In genomic region chr12:5374196-5374683, GRCm38 (mm10) we compare ENCODE assay signal across 8 mouse cellular contexts. TPM values are rescaled to one million over a fixed set of nuclear protein-coding genes. Genes with fewer than 3 reads are reported as not detected.
DNase-seq lines count a peak whose midpoint lies in the region; ATAC-seq lines count a peak whose summit lies in the region.

No protein-coding gene starts in this region.

- H3K9me3 ChIP-seq in kidney, embryonic 16.5 days (ENCODE audit: low read length) = no peaks in the 10 kb centered on the region
- no peaks in the 10 kb centered on the region for H3K9me3 ChIP-seq in forebrain, embryonic 11.5 days (ENCODE audit: control insufficient read depth, low read length)
- no peaks in the 10 kb centered on the region for H3K9me3 ChIP-seq in hindbrain, embryonic 16.5 days (ENCODE audit: control insufficient read depth, low read length)
- no peaks in the 10 kb centered on the region for H3K9me3 ChIP-seq in stomach, embryonic 16.5 days (replicated peaks; ENCODE audit: control insufficient read depth, low read length)

- peaks cover 25% of the 10 kb centered on the region for H3K27me3 ChIP-seq in kidney, embryonic 16.5 days (ENCODE audit: insufficient read depth, low read length)
- peaks cover 10% of the 10 kb centered on the region for H3K27me3 ChIP-seq in forebrain, embryonic 11.5 days (ENCODE audit: control insufficient read depth, insufficient read depth, low read length)
- no peaks in the 10 kb centered on the region for H3K27me3 ChIP-seq in hindbrain, embryonic 16.5 days (replicated peaks; ENCODE audit: control insufficient read depth, insufficient read depth, low read length)
- peaks cover 9% of the 10 kb centered on the region; the same call in 1 of the 2 replicates for H3K27me3 ChIP-seq in stomach, embryonic 16.5 days (ENCODE audit: control insufficient read depth, insufficient read depth, low read length)

- WGBS in kidney, embryonic 16.5 days = under 1% methylated on average over 31 of the region's 31 CpGs
- WGBS in forebrain, embryonic 11.5 days = under 1% methylated on average over 31 of the region's 31 CpGs
- WGBS in hindbrain, embryonic 16.5 days = under 1% methylated on average over 31 of the region's 31 CpGs
- 1% methylated on average over 31 of the region's 31 CpGs for WGBS in stomach, embryonic 16.5 days

- peak overlapping the region; percentile 67 for H3K9ac ChIP-seq in kidney, embryonic 16.5 days (replicated peaks; ENCODE audit: low read length)
- peak overlapping the region; percentile 76 for H3K9ac ChIP-seq in forebrain, embryonic 11.5 days (ENCODE audit: low read length)
- peak overlapping the region; percentile 93 for H3K9ac ChIP-seq in hindbrain, embryonic 16.5 days (ENCODE audit: low read depth, low read length)
- H3K9ac ChIP-seq in stomach, embryonic 16.5 days (ENCODE audit: low read length) = peak overlapping the region; percentile 86

- H3K4me1 ChIP-seq in kidney, embryonic 16.5 days (ENCODE audit: insufficient read depth, low read length) = peaks cover 21% of the 10 kb centered on the region
- no peaks in the 10 kb centered on the region; the same call in 1 of the 2 replicates for H3K4me1 ChIP-seq in forebrain, embryonic 11.5 days (replicated peaks; ENCODE audit: control insufficient read depth, insufficient read depth, low read length)
- peaks cover 6% of the 10 kb centered on the region for H3K4me1 ChIP-seq in hindbrain, embryonic 16.5 days (ENCODE audit: control insufficient read depth, insufficient read depth, low read depth, low read length)
- peaks cover 7% of the 10 kb centered on the region for H3K4me1 ChIP-seq in stomach, embryonic 16.5 days (ENCODE audit: control insufficient read depth, insufficient read depth, low read length)

- H3K27ac ChIP-seq in kidney, embryonic 16.5 days (ENCODE audit: low read length) = no peak overlapping the region
- no peak overlapping the region for H3K27ac ChIP-seq in forebrain, embryonic 11.5 days (ENCODE audit: low read depth, low read length)
- peak overlapping the region; percentile 95 for H3K27ac ChIP-seq in hindbrain, embryonic 16.5 days (ENCODE audit: low read depth, low read length)
- peak overlapping the region; percentile 79; the same call in 1 of the 2 replicates for H3K27ac ChIP-seq in stomach, embryonic 16.5 days (ENCODE audit: low read length)

- peak; percentile 36; the same call in 1 of the 2 replicates for ATAC-seq in kidney, embryonic 16.5 days (ENCODE audit: low FRiP score, low TSS enrichment)
- ATAC-seq in forebrain, embryonic 11.5 days (replicated peaks; ENCODE audit: low FRiP score) = peak; percentile 19
- no peak for ATAC-seq in hindbrain, embryonic 16.5 days
- ATAC-seq in stomach, embryonic 16.5 days (ENCODE audit: insufficient read depth, low FRiP score) = no peak
- no peak for ATAC-seq in monocyte, adult 5-6 weeks (replicated peaks; ENCODE audit: insufficient number of reproducible peaks, low FRiP score, low TSS enrichment, poor library complexity, severe bottlenecking)

- H3K4me2 ChIP-seq in kidney, embryonic 16.5 days (replicated peaks; ENCODE audit: low read depth, low read length) = peak overlapping the region; percentile 99
- H3K4me2 ChIP-seq in forebrain, embryonic 11.5 days (ENCODE audit: low read depth, low read length, severe bottlenecking) = peak overlapping the region; percentile 98
- H3K4me2 ChIP-seq in hindbrain, embryonic 16.5 days (ENCODE audit: low read length) = peak overlapping the region; percentile 82
- peak overlapping the region; percentile 96 for H3K4me2 ChIP-seq in stomach, embryonic 16.5 days (ENCODE audit: low read depth, low read length)

- peak overlapping the region; percentile 75 for H3K4me3 ChIP-seq in kidney, embryonic 16.5 days (ENCODE audit: low read length)
- peak overlapping the region; percentile 68 for H3K4me3 ChIP-seq in forebrain, embryonic 11.5 days (ENCODE audit: low read depth, low read length)
- H3K4me3 ChIP-seq in hindbrain, embryonic 16.5 days (ENCODE audit: low read length) = peak overlapping the region; percentile 98
- peak overlapping the region; percentile 86 for H3K4me3 ChIP-seq in stomach, embryonic 16.5 days (replicated peaks; ENCODE audit: low read length)

- DNase-seq in kidney, adult 18-20 months = no peak
- DNase-seq in adrenal gland, postnatal 14 days = peak; percentile 37
- peak; percentile 67 for DNase-seq in forebrain, embryonic 11.5 days (ENCODE audit: low spot score)
- peak; percentile 9 for DNase-seq in lung, postnatal 10 days

- no peaks in the 10 kb centered on the region for H3K36me3 ChIP-seq in kidney, embryonic 16.5 days (ENCODE audit: insufficient read depth, low read length)
- no peaks in the 10 kb centered on the region for H3K36me3 ChIP-seq in forebrain, embryonic 11.5 days (ENCODE audit: control insufficient read depth, insufficient read depth, low read length)
- no peaks in the 10 kb centered on the region for H3K36me3 ChIP-seq in hindbrain, embryonic 16.5 days (ENCODE audit: control insufficient read depth, insufficient read depth, low read length)
- H3K36me3 ChIP-seq in stomach, embryonic 16.5 days (ENCODE audit: control insufficient read depth, insufficient read depth, low read length) = no peaks in the 10 kb centered on the region

RNA-seq across cellular contexts. Expression of gene Klhl29, which starts 1.2 kb away (rescaled TPM):
- polyA plus RNA-seq in kidney, embryonic 16.5 days (2015; fragmentation: Nextera tagmentation; extraction: Ambion mirVana) = 0.31 and 0.51 TPM in 2 replicates
- total RNA-seq in adrenal gland, postnatal 14 days (2021) = 10.2 and 10.4 TPM in 2 replicates
- polyA plus RNA-seq in forebrain, embryonic 11.5 days (2014; fragmentation: Nextera tagmentation; extraction: Ambion mirVana) = 3.8 and 4.0 TPM in 2 replicates
- 2.3 and 3.4 TPM in 2 replicates for polyA plus RNA-seq in hindbrain, embryonic 16.5 days (2015; fragmentation: Nextera tagmentation; extraction: Ambion mirVana)
- 0.76 and 0.81 TPM in 2 replicates for polyA plus RNA-seq in stomach, embryonic 16.5 days (2015; fragmentation: Nextera tagmentation; extraction: Ambion mirVana)
- total RNA-seq in monocyte, adult 5-6 weeks (2017) = not detected in 3 replicates

Comparison
In these comparisons a context has a peak if more than half of its experiments do, and no peak if none do; other contexts are left out.
1. ATAC-seq: peak in kidney, embryonic 16.5 days (single experiment) and forebrain, embryonic 11.5 days (single experiment); none in hindbrain, embryonic 16.5 days (single experiment), stomach, embryonic 16.5 days (single experiment) and monocyte, adult 5-6 weeks (single experiment).
2. H3K27ac ChIP-seq: peak in hindbrain, embryonic 16.5 days (single experiment) and stomach, embryonic 16.5 days (single experiment); none in kidney, embryonic 16.5 days (single experiment) and forebrain, embryonic 11.5 days (single experiment).
3. Peak in every context shown above with its lines, with median percentiles within 50 percentile points of each other: H3K4me2 ChIP-seq, H3K4me3 ChIP-seq and H3K9ac ChIP-seq.